Mouse (Mus musculus): Measurements from ENCODE around the gene Slc30a6. TPM values are rescaled to one million over a fixed set of nuclear protein-coding genes. Genes with fewer than 3 reads are reported as not detected.
"Not testable (repeated sequence)": the region's sequence is repeated elsewhere in the genome, so short reads cannot be mapped to it uniquely, and the experiment has no call there.

Gene Slc30a6
- total RNA-seq, 2 experiments from 2014 or later, result 6.6 to 7.7 TPM

DNA sequence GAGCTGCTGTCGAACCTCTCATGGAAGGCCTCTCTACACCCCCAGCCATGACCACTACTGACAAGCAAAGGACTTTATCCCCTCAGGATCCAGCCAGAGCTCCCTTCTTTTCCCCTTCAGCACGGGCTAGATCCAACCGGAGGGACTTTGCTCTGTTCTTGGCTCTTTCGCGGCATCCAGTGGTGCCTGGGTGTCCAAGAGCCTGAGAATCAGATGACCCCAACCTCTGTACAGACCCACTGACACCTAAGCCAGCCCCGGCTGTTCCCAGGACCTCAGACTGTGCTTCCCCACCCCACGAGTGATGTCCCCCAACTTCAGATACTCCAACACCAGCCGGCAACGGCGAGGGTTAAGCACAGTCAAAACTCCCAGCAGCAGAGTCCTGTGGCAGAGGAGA lies 54.4 kb downstream of the Slc30a6 start:
- DNase-seq, result no peak

DNA sequence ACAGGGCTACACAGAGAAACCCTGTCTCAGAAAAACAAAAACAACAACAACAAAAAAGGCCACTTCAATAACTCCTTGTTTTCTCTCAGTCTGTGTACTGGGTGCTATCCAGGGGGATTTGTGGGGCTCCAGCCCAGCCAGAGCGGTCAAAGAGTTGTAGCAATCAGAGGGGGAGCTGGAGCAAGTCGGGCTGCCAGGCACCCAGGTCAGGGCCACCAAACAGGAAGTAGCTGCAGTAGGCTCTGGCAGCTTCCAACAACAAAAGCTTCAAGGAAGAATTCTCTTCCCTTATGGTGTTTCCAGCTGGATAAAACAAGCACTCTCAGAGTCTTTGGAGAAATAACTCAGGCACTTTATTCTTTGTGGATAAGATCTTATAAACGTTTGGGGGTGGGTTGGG lies 58.5 kb downstream of the Slc30a6 start:
- no peak for DNase-seq

DNA sequence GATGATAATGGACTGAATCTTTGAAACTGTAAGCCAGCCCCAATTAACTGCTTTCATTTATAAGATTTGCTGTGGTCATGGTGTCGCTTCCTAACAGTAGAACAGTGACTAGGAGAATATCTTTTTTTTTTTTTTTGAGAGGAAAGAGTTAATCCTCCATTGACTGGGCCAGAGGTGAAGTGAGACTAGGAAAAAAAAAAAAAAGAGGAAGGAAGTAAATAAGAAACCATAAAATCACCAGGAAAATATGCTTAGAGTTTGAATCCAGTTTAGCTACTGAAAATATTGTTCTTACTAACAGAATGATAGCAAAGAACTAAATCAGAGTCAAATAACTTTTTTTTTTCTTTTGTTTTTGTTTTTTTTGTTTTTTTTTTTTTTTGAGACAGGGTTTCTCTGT lies 59.3 kb downstream of the Slc30a6 start:
- no peak for DNase-seq

DNA sequence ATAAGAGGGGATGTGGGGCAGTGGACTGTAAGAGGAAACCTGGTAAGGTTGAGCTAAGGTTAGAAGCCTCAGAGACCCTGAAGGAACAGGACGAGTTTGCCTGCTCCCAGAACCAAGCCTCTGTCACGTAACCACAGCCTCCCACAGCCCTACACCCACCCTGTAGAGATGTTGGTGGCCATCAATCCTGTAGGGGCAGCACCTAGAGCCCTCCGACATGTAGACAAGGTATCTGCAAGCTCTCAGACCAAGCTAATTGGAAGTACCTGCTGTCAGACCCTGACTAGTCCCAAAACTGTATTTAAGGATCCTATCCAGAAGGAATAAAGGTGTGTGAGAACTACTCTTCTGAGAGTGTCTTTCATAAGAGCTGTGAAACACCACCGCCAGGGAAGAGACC lies 60.0 kb downstream of the Slc30a6 start:
- no peak for DNase-seq

DNA sequence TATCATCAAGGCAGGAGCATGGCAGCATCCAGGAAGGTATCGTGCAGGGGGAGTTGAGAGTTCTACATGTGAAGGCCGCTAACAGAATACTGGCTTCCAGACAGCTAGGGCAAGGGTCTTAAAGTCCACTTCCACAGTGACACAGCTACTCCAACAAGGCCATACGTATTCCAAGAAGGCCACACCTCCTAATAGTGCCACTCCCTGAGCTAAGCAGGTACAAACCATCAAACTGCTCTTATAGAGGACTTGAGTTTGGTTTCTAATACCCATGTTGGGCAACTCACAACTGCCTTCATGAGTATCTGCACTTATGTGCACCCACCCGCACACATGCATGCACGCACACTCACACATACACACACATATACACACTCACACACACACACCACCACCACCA lies 61.4 kb downstream of the Slc30a6 start:
- no peak for DNase-seq

DNA sequence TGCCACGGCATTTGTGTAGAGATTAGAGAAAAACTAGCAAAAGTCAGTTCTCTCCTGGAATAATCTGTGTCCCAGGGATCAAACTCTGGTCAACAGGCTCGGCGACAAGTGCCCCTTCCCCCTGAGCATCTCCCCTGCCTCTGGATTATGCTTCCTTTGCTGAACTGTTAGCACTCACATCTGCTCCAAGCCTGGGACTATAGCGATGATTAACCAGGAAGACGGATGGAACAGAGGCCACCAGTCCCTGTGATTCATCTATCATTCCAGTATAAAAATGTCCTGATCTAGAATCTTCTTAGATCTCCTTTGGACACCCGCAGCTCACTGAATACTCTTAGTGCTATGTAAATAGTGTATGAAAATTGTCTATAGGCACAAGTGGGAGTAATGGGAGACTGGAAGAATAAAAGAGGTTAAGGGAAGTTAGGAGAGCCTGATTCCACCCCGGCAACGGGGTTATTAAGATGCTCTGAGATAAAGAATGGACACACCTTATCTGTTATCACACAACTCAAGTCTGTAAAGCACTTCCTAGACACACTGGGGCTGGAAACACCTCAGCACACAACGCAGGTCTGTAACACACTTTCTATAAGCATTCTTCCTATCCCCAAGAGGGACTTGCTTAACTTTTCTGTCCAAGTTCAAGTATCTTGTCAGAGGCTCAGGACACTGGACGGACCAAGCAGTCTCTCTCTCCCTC lies 62.7 kb downstream of the Slc30a6 start:
- no peak for DNase-seq

DNA sequence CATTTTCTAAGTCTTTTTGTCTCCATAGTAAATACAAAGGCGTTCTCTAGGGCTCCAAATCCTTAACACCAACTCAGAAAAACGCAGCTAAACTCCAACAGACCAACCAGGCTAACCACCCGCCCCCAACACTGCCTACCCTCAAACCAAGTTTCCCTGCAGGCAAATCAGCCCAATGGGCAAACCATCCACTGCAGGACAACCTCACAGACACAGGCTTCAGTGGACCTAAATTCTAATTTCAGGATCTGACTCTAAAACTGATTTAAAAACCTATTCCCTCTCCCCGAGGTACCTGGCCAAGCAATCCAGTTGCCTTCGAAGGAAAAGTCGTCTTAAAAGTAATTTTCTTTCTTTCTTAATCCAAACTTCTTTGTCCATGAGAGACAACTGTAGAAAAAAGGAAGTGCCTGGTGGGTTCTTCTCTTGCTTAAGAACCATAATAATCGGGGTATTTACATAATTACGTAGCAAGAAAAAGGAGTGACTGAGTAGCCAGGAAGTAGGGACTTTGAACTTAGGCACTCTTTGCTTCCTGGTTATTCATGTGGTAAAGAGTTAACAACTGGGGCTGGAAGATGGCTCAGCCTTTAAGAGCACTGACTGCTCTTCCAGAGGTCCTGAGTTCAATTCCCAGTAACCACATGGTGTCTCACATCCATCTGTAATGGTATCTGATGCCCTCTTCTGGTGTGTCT lies 63.5 kb downstream of the Slc30a6 start, which contains the start of gene Nlrc4:
Gene Nlrc4, minus strand, starts transcription at position 432 of the 698 bp plus-strand sequence.
- DNase-seq, result peak in 1 of 2 experiments; percentile 10

DNA sequence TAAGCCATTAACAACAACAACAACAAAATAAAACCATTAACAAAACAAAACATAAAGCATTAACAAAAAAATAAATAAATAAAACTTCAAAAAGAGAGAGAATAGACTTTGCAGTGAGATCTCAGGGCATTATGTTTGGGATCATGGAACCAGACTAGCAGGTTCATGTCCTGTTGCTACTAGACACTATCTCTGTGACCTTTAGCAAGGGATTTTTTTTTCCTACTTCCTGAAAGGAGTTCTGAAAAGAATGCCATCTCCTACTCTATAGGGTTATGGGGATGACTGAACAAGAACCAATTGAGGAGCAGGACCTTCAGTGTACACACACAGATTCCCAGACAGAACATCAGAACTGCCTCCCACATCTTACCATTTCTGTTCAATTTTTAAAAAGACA lies 68.1 kb downstream of the Slc30a6 start:
- DNase-seq, result no peak

DNA sequence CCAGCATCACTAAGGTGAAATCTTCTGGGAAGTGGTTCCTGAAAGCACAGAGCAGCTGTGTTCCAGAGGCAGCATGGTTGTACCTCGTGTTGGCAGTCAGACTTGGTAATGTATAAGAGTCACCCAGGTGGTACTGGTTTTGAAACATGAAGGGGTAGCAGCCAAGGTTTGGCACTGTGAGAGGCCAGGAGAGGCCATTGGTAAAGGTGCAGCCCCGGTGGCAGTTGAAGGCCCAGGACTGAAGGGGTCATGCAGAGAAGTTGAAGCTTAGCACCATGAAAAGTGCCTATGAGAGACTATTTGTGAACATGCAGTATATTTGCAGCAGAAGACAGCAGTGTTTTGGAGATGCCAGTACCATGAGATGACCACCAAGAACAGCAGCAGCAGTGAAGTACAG lies 72.6 kb downstream of the Slc30a6 start:
- not testable (repeated sequence) for DNase-seq

DNA sequence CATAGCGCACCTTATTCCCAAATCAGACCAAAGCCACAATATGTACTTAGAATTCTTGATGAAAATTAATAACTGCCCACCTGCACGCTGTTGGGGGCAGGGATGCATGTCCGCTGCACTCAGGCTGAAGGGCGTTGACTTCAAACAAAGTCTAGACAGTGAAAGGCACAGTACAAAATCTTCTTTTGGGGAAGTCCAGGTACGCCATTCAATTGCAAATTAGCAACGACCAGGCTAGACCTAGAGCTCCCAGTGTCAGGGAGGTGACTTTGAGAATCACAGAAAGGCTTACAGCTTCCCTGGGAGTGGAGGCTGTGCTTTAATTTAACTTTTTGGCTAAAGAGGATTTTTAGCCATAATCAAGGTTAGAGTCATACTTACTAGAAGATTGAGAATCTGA lies 74.7 kb downstream of the Slc30a6 start:
- DNase-seq, result not testable (repeated sequence)

Other genes with a start within 250 kb of the Slc30a6 start
- 10 to 100 TPM; 57.4 to 63.2 TPM for gene Memo1, start 100.1 kb upstream of the Slc30a6 start, total RNA-seq (2021)
- gene Dpy30, start 71.7 kb upstream of the Slc30a6 start, total RNA-seq (2021), result 10 to 100 TPM; 36.5 to 48.4 TPM
- 10 to 100 TPM; 29.9 to 32.4 TPM for gene Spast, start 56.6 kb upstream of the Slc30a6 start, total RNA-seq (2021)
- under 1 TPM; 0.22 to 0.36 TPM for gene Nlrc4, start 63.5 kb downstream of the Slc30a6 start, total RNA-seq (2021)
- gene Yipf4, start 93.9 kb downstream of the Slc30a6 start, total RNA-seq (2021), result 10 to 100 TPM; 71.6 to 77.8 TPM
- gene Birc6, start 132.7 kb downstream of the Slc30a6 start, total RNA-seq (2021), result 10 to 100 TPM; 62.2 to 72.5 TPM

All from heart, adult 18-20 months (tissue).